Mouse (Mus musculus): ENCODE results near the gene Cbwd1.

The Cbwd1 gene

DNA sequence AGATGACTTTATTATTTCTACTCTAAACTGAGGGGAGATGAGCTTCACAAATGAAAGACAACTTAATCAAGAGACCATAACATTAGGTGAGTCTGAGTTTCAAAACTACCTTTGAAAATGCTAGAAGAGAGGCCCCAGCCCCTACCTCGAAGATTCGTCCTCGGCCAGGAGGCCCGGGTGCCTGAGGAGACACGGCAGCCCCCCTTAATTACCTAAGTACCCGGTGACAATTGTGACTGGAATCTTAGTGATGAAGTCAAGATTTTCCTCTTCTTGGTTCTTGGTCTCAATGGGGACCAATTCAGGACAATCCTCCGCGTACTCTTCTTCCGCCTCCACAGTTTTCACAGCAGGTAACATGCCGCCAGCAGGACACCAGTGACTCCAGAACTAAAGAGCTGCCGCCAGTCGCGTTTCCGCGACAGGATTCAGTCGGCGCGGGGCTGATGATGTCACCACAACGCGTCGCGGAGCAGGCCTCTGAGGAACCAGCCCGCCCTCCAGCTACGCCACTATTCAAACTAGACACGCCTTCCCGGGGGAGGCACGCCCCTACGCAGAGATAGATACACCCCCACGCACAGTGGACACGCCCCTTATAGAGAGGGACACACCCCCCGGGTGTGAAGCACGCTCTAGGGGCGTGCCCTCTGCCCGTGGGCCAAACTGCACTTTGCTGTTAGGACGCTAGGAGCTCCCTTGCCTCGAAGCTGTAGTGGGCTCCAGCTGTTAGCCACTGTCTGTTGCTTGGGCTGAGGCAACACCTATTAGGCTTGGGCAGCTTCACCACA lies at the start of gene Cbwd1:
Gene Cbwd1, minus strand, starts transcription at position 439 of the 791 bp plus-strand sequence.
- peak; percentile 99 for DNase-seq (ENCODE audit: low spot score)

DNA sequence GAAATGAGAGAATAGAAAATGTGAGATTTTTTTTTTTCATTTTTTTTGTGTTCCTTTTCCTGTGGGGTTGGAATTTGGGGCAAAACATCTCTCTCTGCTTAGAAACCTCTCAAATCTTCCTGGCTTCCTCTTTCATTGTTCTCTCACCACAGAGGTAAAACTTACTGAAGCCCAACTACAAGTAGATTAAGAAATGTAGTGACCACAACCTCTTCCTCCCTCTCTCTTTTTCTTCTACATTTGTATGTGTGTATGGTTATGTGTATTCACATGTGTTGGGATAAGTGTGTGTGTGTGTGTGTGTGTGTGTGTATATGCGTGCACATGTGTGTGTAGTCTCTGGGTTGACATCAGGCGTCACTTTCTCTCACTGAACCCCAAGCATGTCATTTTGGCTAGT lies 47.1 kb upstream of the Cbwd1 start:
- no peak for DNase-seq (ENCODE audit: low spot score)

DNA sequence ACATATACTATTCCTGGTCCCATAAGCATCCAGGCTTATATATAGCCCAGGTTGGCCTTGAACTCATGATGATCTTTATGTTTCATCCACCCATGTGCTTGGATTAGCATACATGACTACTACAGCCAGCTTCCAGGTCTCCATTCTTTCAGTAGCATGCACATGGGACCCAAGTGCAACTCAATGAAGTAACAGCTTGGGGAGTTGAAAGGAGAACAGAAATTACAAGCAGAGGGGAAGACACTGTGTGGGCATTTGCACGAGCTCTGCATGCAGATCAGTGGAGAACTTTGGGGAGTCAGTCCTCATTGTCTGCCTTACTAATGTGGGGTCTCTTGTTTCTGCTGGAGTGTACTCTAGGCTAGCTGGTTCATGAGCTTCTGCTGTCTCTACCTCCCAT lies 45.3 kb upstream of the Cbwd1 start:
- no peak for DNase-seq (ENCODE audit: low spot score)

DNA sequence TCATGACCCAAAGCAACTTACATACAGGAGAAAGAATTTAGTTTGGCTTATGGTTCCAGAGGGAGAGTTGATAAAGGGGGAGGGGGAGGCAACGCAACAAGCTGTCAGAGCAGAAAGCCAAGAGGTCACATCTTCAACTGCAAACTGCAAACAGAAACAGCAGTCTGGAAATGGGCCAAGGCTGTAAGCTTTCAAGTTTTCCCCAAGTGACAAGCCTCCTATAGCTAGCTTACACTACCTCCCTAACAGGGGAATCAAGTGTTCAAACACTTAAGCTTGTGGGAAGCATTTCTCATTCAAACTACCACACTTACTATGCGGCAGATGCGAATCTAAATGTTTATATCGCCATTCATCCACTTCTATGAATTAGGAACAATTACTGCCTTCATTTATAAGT lies 42.4 kb upstream of the Cbwd1 start:
- no peak for DNase-seq (ENCODE audit: low spot score)

DNA sequence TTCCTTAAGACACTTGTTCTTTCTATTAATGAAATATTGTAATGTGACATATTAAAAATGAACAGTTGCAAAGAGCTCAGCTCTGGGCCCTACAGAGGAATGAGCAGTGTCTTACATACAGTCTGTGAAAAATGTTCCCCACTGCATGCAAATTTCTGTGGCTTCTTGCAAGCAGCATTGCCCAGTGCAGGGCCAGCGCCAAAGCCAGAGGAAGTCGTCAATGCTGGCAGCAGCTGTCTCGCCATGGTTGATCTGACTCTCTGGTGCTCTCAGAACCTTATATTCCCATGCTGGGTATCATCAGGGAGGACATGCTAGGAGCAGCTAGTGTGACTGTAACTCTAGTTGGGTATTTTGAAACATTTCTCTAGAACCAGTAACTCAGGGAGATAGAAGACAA lies 41.4 kb upstream of the Cbwd1 start:
- DNase-seq (ENCODE audit: low spot score): no peak

DNA sequence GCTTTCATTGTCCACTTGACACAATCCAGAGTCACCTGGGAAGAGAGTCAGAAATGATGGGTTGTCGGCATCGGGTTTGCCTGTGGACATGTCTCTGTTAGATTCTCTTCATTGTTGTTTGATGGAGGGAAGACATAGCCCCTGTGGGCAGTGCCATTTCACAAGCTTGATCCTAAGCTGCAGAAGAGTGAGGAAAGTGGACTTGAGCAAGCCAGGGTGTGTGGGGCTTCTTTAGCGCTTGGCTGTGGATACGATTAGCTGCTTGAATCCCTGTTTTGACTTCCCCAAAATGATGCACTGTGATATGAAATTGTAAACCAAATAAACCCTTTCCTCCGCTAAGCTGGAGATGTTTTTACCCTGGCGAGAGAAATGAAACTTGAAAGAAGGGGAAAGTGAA lies 40.6 kb upstream of the Cbwd1 start:
- DNase-seq (ENCODE audit: low spot score): no peak

DNA sequence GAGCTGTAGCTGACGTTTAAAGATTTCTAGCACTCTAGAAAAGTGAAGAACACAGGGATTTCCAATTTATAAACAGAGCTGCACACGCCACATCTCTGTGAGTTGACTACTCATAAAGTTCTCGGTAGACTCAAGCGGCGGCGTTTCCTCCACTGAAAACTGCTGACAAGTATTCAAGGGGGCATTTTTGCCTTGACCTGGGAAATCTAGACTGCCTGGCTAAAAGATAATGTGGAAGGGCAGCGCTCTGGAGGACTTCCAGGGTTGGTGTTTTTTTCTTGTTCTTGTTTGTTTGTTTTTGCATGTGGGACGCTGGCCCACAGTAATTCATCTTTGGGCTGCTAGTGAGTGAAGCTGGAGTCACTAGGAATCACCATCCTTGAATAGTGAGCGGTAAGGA lies 38.7 kb upstream of the Cbwd1 start:
- no peak for DNase-seq (ENCODE audit: low spot score)

DNA sequence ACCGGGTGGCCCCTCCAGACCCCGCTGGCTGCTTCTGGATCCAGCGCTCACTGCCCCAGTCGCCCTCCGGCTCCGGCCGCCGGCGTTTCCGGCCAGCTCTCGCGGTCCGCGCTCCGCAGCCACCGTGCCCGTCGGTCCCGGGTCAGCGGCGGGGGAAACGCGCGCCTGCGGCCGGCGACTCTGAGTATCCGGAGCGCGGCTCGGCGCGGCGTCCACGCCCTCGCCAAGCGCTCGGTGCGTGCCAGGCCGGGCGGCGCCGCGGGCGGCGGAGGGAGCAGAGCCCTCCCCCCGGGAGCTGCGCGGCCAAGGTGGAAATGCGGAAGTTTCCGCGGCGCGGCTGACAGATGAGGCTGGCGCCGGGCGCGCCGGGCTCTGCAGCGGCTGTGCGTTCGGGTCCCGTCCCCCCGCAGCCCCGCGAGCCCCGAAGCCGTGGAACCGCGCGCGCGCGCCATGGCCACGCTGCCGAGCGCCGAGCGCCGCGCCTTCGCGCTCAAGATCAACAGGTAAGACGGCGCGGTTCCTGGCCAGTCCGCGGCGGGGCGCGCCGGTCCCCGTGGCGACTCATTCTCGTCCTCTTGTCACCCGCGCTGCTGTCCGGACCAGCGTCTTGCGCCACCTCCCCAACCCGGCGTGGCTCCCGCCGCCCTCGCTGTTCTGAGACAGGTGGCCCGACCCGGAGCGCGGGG lies 37.9 kb upstream of the Cbwd1 start, which contains the start of gene Dock8:
Gene Dock8, plus strand, starts transcription at position 334 of the 686 bp plus-strand sequence.
- peak; percentile 65 for DNase-seq (ENCODE audit: low spot score)

DNA sequence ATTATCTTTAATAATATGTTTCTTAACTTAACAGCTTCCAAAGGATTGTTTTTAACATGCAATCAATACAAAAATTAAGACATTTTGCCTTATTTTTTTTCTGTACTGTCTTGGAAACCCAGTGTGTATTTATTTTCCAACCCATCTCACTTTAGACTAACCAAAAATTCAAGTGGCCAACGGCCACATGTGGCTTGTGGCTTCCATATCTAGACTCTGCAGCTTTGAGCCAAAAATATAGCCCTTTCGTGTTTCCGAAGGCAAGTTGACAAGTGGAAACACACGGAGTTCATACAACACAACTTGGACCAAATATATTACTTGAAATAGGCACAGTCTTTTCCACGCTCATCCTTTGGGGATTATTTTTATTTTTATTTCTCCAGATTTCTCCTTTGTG lies 37.2 kb upstream of the Cbwd1 start:
- no peak for DNase-seq (ENCODE audit: low spot score)

DNA sequence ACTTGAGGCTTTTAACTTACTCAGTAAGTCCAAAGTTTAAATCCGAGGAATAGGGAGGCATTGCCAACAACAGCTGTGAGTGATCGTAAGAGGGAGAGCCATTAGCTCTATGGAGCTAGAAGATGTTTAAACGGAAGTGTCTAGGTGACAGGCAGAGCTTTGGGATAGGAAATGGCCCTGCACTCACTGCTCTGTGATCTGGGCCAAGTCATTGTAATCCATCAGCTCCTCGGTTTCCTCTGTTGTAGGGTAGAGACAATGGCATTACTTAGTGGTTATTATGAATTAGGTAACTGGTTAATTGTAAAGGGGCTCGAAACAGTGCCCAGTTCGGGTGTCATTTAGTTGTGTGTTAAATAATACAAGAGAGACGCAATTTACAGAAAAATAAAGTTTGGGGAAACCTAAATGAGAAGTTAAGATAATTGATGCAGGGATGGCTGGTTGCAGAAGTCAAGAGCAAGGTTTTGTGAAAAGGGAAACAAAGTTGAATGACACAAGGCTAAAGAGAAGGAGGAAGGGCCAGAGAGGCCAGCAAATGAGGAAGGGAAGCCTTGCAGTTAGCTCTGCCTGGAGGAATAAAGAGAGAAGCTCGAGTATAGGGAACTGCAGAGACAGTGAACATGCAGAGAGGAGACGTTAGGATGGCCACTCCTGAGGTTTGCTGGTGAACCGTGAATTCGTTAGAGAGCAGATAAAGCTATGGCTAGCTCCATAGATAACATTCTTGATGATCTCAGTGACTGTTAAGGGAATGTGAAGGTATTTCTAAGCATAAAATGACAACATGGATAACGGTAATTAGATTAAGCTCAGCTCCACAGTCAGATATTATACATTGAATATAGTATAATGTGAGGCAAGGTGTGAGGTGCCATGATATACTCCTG lies 35.6 kb upstream of the Cbwd1 start:
- no peak for DNase-seq (ENCODE audit: low spot score)

DNA sequence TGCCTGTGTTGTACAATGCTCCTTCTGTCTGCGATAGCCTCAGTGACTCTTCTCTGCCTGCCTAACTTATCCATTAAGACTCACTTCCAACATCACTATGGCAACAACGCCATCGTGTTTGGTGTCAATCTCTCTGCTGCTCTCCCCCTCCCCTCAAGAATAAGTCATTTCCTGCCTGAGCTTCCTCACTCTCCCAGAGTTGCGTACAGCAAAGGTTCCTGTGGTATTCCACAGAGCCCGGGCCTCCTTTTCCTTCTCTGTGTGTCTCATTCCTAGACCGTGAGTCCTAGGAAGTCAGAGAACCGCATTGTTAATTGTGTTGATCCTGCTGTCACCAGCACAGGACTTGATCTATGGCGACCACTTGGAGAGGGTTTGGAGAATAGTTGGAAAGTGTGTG lies 33.5 kb upstream of the Cbwd1 start:
- DNase-seq (ENCODE audit: low spot score): no peak

DNA sequence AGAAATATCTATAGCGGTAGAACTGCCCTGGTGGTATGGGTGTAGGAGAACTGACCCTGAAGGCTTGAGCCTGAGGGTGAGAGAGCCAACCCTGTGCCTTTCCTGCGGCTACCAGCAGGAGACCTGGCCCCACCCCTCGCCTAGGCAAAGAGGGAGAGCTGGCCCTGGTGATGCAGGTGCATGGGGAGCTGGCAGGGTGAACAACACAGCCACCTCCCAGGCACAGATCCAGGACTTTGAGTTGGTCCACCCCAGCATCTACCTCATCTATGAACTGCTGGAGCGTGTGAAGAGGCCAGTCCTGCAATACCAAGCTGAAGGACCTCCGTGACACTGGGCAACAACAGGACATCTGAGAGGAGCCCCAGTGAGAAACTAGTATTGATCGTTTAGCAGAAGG lies 32.1 kb upstream of the Cbwd1 start:
- DNase-seq (ENCODE audit: low spot score): no peak

DNA sequence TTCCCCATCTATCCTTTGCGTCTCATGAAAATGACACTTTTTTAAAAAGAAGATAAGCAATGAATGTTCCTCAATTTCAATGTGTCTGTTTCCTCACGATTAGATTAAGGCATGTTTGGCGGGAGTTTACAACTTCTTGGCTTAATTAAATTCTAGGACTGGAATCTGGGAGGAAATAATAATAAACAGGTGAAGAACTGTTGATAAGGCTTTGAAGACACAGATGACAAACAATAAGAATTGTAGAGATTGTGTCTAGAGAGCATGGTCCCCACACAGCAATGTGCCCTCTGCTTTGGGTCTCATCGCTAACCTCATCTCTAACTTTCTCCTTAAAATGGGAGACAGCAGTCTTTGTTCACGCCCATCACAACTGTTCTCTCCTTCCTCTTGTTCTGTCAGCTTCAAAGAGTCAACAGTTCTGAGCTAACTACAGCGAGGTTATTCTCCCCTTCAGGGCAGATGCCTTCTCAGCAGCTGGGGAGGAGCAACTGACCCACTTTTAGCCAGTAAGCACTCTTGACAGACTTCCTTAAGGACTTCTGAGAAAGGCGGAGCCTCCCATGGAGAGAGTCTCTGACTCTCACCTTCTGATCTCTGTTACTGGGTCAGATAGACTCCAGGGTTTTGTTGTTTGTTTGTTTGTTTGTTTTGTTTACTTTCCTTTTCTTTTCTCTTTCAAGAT lies 28.9 kb upstream of the Cbwd1 start:
- DNase-seq (ENCODE audit: low spot score): no peak

DNA sequence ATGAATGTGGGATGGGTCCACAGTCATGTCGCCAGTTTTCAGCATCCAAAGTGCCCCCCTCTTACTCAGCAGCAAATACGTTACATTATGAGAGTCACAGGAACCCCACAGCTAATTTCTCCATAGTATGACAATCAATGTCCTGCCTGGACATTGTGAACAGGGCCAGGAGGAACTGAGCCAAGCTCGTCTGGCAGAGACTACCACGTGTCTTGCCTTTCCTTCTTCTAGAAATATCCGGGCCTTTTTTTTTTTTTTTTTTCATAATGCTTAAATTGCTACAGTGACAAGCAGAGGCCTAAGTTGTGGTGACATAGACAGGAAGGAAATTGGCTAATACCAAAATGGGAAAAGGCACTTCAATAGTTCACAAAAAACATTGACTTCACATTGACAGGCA lies 27.4 kb upstream of the Cbwd1 start:
- DNase-seq (ENCODE audit: low spot score): no peak

DNA sequence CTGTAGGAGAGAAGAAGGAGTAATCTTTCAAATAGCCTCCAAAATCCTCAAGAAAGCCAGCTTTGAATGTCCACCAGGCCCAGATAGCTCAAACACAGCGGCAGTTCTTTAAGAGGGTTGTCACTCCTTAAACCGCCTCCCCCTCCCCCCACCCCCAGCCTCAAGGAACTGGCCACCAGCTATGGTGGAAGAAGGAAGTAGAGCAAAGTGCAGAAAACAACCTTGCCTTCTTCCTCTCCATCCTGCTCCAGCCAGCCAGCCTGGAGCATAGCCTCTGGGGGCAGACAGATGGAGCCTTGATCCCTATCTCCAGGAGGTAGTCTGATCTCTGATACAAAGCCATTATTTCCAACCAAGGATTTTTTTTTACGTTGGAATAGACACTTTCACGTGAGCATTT lies 25.9 kb upstream of the Cbwd1 start:
- no peak for DNase-seq (ENCODE audit: low spot score)

DNA sequence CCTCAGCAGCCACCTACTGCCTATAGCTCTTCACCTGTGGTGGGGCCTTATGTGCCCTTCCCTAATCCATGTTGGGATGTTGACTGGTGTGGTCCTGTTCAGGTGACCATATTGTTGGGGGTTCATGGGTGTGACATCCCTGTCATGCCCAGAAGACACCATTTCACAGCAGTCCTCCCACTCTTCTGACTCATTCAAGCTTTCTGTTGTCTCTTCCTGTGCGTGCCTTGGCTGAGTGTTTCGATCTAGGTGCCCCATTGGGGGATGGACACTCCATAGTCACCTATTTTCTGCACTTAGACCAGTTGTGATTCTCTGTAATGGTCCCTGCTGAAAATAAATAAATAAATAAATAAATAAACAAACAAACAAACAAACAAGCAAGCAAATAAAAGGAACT lies 23.6 kb upstream of the Cbwd1 start:
- no peak for DNase-seq (ENCODE audit: low spot score)

DNA sequence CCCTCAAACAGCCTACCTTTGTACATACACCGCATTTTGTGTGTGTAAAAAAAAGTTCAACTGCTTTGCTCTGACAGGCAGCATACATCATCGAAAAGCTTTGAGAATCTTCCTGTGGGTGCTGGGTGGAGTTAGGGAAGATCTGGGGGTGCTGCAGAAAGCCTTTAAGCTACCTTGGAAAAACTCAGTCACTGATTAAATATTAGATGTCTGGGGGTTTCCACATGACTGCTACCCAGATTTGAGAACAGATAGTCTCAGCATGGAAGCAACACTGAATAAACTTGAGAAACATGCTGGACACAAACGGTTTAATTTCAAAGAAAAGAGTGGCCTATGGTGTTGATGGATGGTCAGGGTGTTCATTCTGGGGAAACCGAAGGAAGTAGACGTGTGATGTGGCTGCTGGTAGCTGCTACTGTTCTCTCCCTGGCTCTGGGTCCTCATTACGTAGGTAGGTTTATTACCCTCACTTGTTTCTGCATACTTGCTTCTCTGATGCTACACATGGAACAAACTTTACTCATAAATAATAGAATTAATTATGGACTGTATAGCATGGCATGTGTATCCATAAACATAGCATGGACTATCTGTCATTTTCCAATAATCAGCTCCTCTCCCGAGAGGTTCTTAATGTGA lies 22.6 kb upstream of the Cbwd1 start:
- DNase-seq (ENCODE audit: low spot score): no peak

DNA sequence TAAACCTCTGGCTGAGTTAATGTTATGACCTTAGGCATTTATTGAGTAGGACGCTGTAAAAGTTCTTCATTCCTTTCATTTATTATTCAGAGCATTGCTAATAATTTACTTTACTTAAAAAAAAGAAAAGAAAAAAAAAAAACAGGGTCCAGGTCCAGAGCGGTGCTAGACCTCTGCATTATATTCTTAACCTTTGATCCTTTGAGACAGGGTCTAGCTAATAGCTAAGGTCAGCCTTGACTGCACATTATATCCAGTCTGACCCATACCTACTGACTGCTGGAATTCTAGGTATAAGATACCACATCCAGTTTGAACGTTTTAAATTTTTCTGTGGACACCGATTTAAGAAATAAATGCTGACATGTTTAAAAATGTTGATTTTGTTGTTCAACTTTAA lies 21.6 kb upstream of the Cbwd1 start:
- DNase-seq (ENCODE audit: low spot score): no peak

DNA sequence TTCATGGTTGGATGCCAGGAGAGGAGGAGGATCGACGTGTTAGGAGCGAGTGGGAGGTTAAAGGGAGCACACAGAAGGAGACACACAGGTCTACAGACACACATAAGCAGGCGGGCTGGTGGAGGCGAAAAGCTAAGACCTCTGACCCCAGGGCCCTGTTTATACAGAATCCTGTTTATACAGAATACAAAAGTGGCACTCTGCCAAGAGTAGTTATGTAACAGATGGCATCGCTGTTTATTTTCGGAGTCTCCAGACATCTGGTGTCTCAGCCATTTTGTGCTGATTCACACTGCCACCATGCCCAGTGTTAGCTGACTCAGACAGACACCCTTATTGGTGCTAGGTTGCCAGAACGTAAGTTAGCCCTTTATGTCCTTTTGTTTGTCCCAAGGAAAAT lies 19.9 kb upstream of the Cbwd1 start:
- DNase-seq (ENCODE audit: low spot score): peak; percentile 27

DNA sequence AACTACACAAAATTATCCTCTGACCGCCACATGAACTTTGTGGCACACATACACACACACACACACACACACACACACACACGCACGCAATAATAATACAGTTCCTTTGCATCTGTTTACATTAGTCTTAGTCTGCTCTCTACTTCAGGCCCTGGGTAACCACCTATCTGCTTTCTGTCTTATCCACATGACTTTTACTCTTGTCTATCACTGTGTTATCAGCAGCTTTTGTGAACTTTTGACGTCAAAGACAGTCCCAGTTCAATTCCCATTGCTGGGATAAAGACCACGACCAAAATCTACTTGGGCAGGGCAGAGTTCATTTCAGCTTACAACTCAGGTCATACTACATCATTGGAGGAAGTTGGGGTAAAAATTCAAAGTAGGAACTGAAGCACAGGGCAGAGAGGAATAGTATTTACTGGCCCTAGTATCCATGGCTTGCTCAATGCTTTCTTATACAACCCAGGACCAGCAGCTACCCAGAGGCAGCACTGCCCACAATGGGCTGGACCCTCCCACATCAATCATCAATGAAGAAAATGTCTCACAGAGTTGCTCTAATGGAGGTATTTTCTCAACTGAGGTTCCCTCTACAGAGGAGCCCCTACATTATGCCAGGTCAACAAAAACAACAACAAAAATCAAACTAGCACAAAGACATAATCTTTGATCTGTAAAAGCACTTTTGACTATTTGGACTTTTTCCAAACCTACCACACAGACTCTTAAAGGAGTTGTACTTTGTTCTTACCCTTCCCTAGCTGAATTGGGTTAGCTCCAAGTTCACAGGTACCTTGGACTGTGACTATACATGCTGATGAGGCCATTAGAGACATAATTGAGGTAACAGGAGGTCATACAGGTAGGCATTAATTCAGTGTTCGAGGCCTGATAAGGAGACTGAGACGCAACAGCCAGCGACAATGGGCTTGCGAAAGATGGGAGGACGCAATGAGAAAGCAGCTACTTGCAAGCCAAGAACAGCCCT lies 17.7 kb upstream of the Cbwd1 start:
- DNase-seq (ENCODE audit: low spot score): peak; percentile 54

Data from yolk sac, embryonic 10.5 days (tissue).